Mouse (Mus musculus) testis, adult 2 months (tissue): ENCODE results near the gene Rnf24.

Source experiments
- CTCF ChIP-seq: fragments of 200-500 bp; IDR thresholded peaks from 2 replicates; pipeline ENCODE4 v1.5.1; 2012; ENCODE audit warnings: low read depth, mild to moderate bottlenecking, inconsistent platforms, low read length, moderate library complexity; ENCODE audit not compliant: control insufficient read depth, insufficient read depth, insufficient replicate concordance
- POLR2A ChIP-seq: fragments of 200-500 bp; IDR thresholded peaks from 2 replicates; pipeline ENCODE4 v1.6.1; 2012; ENCODE audit warnings: low read depth, mild to moderate bottlenecking, inconsistent platforms, low read length, moderate library complexity; ENCODE audit not compliant: control insufficient read depth

DNA sequence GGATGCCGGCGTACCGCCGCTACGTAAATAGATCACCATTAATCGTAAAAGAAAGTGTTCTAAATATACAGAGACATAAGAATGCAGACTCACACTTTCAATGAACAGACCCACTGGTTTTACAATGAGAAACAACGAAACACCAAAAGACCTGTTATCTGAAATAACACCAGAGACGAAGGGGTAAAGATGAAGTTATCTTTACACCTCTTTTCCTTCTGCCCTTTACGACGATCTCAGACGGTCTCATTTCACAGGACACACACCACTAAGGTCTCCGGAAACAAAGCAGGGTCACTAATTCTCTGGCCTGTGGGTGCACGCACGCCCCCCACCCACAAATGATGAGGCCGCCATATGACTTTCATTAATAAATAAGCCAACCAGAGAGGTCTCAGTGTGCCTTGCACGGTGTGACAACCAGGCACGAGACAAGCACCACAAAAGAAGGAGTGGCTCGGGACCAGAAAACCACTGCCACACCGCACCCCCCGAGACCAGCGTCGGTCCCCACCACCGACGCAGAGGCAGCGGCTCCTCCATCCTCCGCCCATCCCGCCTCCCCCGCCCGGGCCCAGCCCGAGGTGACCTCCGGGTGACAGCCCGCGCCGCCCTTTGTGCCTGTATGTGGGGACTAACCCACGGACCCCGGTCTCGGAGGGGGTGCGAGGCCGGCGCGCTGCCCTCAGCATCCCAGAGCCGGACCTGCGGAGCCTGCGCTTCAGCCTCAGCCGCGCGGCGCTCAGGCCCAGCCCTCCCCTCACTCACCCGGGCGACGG is 535 bp downstream of the Rnf24 start:
- TF ChIP-seq CTCF (no peak), POLR2A (no peak)
